Mouse (Mus musculus) kidney, postnatal 25 days (tissue): ENCODE data around the gene Arap1.

ENCODE experiments used
- DNase-seq, 2 experiments: peaks; one replicate each; pipeline ENCODE4 v3.0.0; 2021; ENCODE audit warnings: mixed read lengths in 2 of 2

The Arap1 gene

DNA sequence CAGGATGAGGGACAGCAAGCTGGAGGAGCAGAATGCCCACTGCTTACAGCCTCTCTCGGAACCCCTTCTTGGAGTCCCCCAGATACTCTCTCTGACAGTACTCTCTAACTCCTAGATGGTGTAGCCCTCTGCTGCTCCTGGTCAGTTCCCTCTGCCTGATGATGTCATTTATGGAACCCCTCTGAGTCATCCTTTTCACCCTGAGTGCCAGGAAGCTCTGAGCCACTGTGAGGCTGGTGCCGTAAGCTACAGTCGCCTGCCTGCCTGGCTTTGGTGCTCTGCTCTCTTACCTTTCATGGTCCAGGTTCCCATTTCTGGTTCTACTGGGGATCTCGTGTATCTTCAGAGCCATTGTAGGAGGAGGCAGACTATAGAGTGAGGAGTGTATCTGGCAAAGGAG lies 49.3 kb downstream of the Arap1 start:
- no peak for DNase-seq

DNA sequence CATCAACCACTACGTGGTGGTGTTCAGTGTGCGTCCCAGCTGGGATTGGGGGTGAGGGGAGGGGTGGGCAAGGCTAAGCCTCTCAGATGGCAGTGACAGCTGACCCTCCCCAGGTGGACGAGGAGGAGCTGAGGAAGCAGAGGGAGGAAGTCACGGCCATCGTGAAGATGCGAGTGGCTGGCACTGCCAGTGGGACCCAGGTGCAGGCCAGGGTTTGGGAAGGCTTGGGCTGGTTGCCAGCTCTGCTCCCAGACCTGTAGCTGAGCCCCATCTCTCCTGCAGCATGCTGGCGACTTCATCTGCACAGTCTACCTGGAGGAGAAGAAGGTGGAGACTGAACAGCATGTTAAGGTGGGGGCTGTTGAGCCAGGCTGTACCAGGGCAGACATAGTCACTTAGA lies 53.6 kb downstream of the Arap1 start:
- DNase-seq, result no peak

DNA sequence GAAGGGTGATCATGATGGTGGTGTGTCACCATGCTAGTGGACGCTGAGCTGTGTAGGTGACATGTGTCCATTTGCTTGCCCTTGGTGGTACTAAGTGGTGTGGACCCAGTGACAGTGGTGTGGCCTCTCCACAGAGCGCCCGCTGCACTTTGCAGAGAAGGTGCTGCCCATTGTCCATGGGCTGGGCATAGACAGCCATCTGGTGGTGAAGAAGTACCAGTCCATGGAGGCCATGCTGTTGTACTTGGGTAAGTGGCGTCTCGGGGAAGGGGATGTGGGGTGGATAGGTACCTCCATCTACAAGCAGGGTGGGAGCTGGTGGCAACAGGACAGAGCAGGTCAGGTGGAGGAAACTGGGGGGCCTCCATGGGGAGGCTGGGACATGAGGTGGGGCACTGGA lies 56.0 kb downstream of the Arap1 start:
- DNase-seq, result no peak

DNA sequence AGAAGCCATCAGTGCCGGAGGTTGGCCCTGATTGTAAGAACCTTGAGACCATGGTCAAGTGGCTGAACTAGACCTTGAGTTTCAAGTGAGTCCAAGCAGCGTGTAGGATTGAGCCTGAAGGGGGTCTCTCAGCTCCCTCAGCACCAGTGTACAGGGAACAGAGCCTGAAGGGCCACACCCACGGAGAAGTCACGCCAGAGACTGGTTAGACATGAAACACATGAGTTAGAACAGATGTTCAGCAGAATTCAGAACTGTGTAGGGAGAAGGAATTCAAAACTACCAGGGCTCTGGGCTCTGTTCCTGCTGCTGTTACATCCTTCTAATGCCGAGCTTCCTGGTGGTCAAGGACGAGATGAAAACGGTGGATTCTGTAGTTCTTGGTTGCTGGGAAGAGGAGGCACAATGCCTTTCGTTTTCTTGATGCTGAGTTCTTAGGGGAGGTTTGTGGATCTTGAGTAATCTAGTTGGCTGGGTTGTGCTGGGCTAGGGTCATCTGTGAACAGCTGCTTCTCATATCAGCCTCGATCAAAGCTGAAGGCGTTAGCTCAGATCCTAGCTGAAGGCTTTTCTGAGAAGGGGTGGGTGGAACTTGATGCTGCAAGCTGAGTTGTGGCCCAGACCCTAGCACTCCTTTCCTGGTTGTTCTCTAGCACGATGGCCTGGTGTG lies 62.5 kb downstream of the Arap1 start, which contains the start of gene Gm45837:
Gene Gm45837, plus strand, starts transcription at position 620 of the 670 bp plus-strand sequence.
- DNase-seq, result no peak

DNA sequence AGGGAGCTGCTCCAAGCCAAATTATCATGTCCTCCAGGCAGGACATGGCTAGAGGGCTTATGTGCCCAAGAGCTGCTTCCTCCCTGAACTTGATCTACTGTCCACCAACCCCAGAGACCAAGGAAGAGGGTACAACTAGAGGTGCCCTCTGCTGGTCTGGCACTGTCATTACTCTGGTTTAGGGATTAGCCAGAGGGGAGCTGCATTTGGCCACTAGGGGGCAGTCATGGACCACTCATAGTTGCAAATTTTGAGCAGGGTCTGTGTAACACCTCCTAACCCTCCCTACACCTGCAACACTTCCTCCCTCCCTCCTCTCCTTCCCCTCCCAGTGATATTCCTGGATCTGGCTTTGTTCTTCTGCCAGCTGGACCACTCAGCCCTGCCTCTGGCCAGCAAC lies 64.9 kb downstream of the Arap1 start:
- peak; percentile 78 to 91 for DNase-seq

DNA sequence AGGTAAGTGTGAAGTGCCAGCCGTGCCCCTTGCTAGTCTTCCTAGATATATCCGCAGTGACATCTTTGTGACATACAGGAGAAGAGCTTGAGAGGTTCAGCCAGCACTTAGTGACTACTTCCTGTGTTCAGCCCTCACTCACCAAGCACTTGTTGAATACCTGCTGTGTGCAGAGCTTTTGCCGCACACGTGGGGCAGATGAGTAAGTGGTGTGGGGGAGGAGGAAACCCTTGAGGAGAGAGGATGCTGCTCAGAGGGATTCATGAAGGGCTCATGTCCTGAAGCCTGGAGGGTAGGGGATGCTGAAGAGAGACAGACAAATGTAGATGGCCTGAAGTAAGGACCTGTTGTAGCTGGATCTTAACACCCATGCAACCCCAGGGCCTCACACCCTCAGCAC lies 66.3 kb downstream of the Arap1 start:
- no peak for DNase-seq

DNA sequence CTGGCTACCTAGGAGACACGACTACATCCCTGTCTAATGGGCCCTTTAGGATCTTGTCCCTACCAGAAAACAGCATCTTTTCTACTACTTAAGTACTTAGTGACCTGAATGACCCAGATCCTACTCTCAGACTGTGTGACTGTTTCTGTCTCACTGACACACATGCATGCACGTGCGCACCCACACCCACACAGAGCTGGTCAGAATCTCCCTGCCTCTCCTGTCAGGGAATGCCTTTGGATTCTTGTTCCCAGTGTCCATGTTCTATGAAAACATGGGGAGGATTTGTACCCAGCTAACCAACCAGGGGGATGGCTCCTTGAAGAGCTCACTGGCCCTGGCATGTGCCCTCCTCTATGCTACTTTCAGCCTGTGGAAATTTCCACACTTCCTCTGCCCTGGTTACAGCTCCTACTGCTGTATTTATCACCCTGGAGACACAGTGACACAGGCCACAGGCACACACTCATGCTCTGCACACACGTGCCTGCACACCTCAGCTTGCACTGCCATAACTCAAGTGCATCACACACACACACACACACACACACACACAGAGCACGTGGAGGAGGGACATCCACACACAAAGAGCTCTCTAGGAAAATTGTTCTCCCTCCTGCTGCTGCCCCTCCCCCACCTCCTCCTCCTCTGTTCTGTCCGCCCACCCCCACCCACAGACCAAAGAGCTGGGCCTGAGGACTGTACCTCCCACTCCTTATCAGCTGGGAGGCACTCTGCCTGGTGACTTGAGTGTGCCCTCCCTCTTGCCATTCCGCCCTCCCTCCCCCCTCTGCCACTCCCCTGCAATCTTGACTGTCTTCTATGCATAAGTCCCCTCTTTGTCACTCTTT lies 67.0 kb downstream of the Arap1 start:
- DNase-seq, result no peak

GRCm38 (mm10) chr7:101415512-101416100 lies 67.7 kb downstream of the Arap1 start:
- no peak for DNase-seq

DNA sequence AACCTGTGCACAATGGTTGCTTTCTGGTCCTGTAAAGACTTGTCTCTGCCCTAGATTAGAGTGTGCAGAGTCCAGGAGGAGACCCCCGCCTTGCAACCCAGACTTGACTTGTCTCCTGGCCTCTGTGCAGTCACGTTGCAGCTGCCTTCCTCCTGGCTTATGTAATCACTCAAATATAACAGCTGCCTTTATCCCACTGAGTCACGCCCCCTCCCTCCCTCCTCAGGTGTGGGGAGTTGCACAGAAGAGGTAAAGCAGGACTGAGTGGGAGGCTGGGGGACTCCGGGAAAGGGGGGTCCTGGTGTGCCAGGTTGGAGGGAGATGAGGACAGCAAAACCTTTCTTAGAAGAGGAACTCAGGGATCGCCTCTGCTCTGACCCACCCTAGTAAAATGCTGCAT lies 68.5 kb downstream of the Arap1 start:
- no peak for DNase-seq

- DNase-seq, result no peak
Measured at GRCm38 (mm10) chr7:101419013-101419770, 71.3 kb downstream of the Arap1 start.

- DNase-seq, result no peak
Measured at GRCm38 (mm10) chr7:101421529-101421928, 73.7 kb downstream of the Arap1 start, which contains the start of gene Pde2a. Gene Pde2a, plus strand, starts transcription at chr7:101421691.

DNA sequence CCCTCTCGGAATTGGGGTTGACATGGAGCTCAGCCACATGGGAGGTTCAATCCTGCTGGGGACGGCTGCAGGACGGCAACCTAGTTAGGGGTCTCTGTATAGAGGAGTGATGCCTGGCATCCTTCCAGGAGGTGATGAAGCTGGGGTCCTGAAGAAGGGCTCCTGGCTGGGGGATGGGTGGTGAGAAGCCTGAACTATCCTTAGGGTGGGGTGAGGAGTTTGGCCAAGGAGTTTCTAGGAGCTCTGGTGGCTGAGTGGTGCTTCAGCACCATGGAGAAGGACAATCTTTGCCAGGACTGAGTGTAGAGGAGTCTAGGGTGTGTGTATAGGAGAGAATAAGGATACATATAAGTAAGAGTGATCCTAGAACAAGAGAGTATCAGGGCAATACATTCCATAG lies 74.2 kb downstream of the Arap1 start:
- peak in 1 of 2 experiments; percentile 8 for DNase-seq

- DNase-seq, result no peak
Measured at GRCm38 (mm10) chr7:101422646-101423045, 74.8 kb downstream of the Arap1 start.

DNA sequence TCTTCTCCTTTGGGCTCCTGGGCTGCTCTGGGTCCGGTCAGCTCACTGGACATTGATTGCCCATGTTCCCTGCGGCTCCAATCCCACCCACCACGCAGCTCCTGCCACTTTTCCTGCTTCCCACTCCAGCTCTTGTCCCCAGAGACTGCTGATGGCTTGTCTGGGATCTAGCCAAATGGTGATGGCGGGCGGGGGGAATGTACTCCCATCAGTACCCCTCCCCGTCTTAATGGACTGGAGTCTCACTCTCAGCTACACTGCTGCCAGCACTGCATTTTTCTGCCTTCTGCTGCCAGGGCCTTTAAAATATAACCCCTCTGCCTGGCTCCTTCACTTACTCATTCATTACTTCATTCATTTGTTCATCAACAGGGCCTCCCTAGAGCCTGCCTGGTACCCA lies 76.1 kb downstream of the Arap1 start:
- no peak for DNase-seq

DNA sequence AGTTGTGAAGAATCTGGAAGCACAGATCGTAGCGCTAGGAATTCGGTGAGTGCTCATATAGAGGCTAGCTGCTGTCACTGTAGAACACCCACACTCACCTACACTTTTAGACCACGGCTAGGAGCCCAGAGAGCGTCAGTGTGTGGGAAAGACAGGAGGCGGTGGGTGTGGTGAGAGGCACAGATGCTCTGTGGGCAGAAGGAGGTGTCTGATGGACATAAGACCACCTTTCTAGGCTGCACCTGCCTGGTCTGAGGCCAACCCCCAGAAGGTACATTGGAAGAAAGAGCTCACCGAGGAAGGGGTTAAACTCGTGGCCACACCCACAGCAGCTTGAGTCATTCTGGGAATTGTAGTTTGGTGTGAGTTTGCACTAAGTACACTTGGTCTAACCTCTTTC lies 78.8 kb downstream of the Arap1 start:
- no peak for DNase-seq

GRCm38 (mm10) chr7:101427736-101428135 lies 79.9 kb downstream of the Arap1 start:
- DNase-seq, result peak in 1 of 2 experiments; percentile 31

- DNase-seq, result no peak
Measured at GRCm38 (mm10) chr7:101435038-101435437, 87.2 kb downstream of the Arap1 start.

DNA sequence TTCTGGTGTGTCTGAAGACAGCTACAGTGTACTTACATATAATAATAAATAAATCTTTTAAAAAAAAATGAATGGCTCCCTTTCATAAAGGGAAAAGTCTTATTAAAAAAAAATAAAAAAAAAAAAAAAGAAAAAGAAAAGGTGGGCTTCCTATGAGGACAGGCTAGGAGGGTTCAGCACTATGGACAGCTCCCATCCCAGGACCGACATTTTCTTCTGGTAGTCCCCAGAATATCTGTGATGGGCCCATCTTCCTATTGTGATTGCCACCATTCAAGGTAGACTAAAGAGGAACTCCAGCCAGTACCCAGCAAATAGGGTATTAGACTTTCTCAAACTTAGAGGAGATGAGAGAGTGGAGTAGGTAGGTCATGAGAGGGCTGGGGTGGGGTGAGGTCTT lies 90.0 kb downstream of the Arap1 start:
- no peak for DNase-seq

DNA sequence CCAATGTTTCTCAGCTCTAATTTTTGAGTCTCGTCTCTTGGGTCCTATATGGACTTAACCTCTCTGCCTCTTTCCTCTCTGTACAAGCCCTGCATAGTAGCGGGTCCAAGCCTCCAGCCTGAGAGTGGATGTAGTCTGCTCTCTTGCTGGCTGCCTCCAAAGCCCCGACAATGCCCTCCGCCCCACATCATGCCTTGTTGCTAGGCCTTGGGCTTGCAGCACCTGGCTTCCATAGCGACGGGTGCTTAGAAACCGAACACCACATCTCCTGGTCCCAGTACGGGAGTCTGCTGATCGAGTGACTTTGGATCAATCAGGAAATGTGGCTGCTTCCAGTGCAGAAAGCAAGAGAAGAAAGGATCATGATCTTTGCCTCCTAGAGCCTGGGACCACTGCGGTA lies 95.2 kb downstream of the Arap1 start:
- DNase-seq, result no peak

- no peak for DNase-seq
Measured at GRCm38 (mm10) chr7:101444211-101444610, 96.3 kb downstream of the Arap1 start.

DNA sequence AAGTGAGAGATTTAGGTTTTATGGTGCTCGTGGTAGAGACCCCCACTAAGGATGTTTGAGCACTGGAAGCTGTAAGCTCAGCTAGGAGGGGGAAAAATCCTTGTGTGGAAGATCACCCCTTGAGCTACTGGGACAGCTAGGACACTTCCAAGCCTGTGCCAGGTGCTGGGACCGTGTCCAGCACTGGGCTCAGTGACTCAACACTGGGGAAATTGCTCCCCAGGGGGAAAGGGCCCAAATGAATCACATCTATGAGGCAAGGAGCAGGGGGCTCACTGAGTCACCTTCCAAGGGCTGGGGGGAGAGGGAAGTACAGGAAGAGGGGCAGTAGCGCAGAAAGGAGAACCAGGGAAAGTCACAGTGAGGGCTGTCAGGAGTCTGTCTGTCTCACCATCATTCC lies 102.0 kb downstream of the Arap1 start:
- no peak for DNase-seq

DNA sequence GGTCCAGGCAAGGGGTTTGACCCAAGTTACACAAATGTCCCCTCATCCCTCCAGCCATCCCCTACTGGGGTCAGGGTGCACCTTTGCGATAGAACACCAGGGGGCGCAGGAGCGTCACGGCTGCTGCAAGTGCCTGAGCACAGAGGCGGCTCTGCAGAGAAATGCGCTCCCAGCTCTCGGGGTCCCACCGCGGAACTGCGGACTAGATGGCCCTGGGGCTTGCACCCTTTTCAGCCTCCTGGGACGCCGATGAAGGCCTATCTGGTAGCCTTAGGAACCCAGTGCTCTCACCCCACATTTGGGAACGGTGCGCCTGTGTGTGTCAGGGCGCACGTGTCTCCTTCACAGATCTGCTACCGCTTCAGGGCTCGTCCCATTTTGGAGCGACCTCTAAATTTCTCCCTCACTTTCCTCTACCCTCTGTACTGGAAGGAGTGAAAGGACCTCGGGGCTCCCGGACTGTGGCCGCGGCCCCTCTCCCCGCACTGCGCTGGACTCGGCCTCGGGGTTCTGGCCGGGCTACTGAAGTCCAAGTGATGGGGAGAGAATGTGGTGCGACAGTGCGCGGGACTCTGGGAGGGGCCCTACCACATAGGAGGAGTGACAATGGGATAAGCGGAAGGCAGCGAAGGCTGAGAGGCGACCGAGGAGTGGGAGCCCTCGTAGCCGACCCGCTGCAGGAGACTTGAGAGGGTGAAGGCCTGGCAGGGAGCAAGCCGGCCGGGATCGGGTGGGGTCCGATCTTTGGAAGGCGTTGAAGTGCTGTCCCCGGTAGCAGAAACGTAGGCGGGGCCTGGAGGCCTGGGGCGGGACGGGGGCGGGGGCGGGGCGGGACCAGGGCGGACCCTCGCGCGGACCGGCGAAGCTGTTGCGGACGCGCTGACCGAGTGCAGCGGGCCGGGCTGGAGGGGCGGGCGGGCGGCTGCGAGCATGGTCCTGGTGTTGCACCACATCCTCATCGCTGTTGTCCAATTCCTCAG lies 102.8 kb downstream of the Arap1 start:
- DNase-seq, result peak; percentile 87 to 91
